Mouse (Mus musculus): ENCODE results near the gene Itpr2.

Itpr2 gene

GRCm38 (mm10) chr6:146379263-146379662, 122.8 kb downstream of the Itpr2 start:
- in situ Hi-C loops (cut with MboI, MseI), result no loop called here

GRCm38 (mm10) chr6:146371511-146371910, 130.5 kb downstream of the Itpr2 start:
- in situ Hi-C loops (cut with MboI, MseI), result no loop called here

GRCm38 (mm10) chr6:146366180-146366579, 135.8 kb downstream of the Itpr2 start:
- in situ Hi-C loops (cut with MboI, MseI), result loop anchor here in 1 of 2 experiments (10.0 kb wide), 1 partner anchor 351 kb away; no protein-coding TSS in a partner anchor

GRCm38 (mm10) chr6:146357911-146358310, 144.1 kb downstream of the Itpr2 start:
- in situ Hi-C loops (cut with MboI, MseI), result no loop called here

- in situ Hi-C loops (cut with MboI, MseI), result no loop called here
These were observed 149.7 kb downstream of the Itpr2 start for GRCm38 (mm10) chr6:146352258-146352805.

- in situ Hi-C loops (cut with MboI, MseI), result no loop called here
These were observed 150.2 kb downstream of the Itpr2 start for GRCm38 (mm10) chr6:146351816-146352215.

- in situ Hi-C loops (cut with MboI, MseI), result no loop called here
These were observed 154.5 kb downstream of the Itpr2 start for GRCm38 (mm10) chr6:146347568-146347967.

GRCm38 (mm10) chr6:146346545-146347195, 155.4 kb downstream of the Itpr2 start:
- in situ Hi-C loops (cut with MboI, MseI), result no loop called here

GRCm38 (mm10) chr6:146344732-146345131, 157.3 kb downstream of the Itpr2 start:
- in situ Hi-C loops (cut with MboI, MseI), result no loop called here

- in situ Hi-C loops (cut with MboI, MseI), result no loop called here
These were observed 158.2 kb downstream of the Itpr2 start for GRCm38 (mm10) chr6:146343671-146344384.

- in situ Hi-C loops (cut with MboI, MseI), result no loop called here
These were observed 159.0 kb downstream of the Itpr2 start for GRCm38 (mm10) chr6:146342995-146343394.

- in situ Hi-C loops (cut with MboI, MseI), result no loop called here
These were observed 160.1 kb downstream of the Itpr2 start for GRCm38 (mm10) chr6:146341934-146342333.

- in situ Hi-C loops (cut with MboI, MseI), result no loop called here
These were observed 160.6 kb downstream of the Itpr2 start for GRCm38 (mm10) chr6:146341413-146341812.

GRCm38 (mm10) chr6:146340951-146341350, 161.1 kb downstream of the Itpr2 start:
- in situ Hi-C loops (cut with MboI, MseI), result no loop called here

- in situ Hi-C loops (cut with MboI, MseI), result loop anchor here in 1 of 2 experiments (10.0 kb wide), 2 partner anchors 325 to 1015 kb away; no protein-coding TSS in a partner anchor
These were observed 162.2 kb downstream of the Itpr2 start for GRCm38 (mm10) chr6:146339779-146340178.

- in situ Hi-C loops (cut with MboI, MseI), result loop anchor here in 1 of 2 experiments (10.0 kb wide), 2 partner anchors 322 to 1018 kb away; no protein-coding TSS in a partner anchor
These were observed 164.8 kb downstream of the Itpr2 start for GRCm38 (mm10) chr6:146337237-146337636.

GRCm38 (mm10) chr6:146335191-146335590, 166.8 kb downstream of the Itpr2 start:
- in situ Hi-C loops (cut with MboI, MseI), result loop anchor here in 1 of 2 experiments (10.0 kb wide), 2 partner anchors 320 to 1020 kb away; no protein-coding TSS in a partner anchor

- in situ Hi-C loops (cut with MboI, MseI), result loop anchor here in 1 of 2 experiments (10.0 kb wide), 2 partner anchors 319 to 1021 kb away; no protein-coding TSS in a partner anchor
These were observed 168.5 kb downstream of the Itpr2 start for GRCm38 (mm10) chr6:146333506-146333905.

GRCm38 (mm10) chr6:146331017-146331669, 170.9 kb downstream of the Itpr2 start:
- in situ Hi-C loops (cut with MboI, MseI), result loop anchor here in 1 of 2 experiments (10.0 kb wide), 2 partner anchors 316 to 1024 kb away; no protein-coding TSS in a partner anchor

- in situ Hi-C loops (cut with MboI, MseI), result no loop called here
These were observed 172.9 kb downstream of the Itpr2 start for GRCm38 (mm10) chr6:146329079-146329478.

GRCm38 (mm10) chr6:146326631-146327030, 175.4 kb downstream of the Itpr2 start:
- in situ Hi-C loops (cut with MboI, MseI), result no loop called here
